Mouse (Mus musculus): ENCODE results near the gene Olfr1002.
"Not testable (repeated sequence)": the region's sequence is repeated elsewhere in the genome, so short reads cannot be mapped to it uniquely, and the experiment has no call there.

DNA sequence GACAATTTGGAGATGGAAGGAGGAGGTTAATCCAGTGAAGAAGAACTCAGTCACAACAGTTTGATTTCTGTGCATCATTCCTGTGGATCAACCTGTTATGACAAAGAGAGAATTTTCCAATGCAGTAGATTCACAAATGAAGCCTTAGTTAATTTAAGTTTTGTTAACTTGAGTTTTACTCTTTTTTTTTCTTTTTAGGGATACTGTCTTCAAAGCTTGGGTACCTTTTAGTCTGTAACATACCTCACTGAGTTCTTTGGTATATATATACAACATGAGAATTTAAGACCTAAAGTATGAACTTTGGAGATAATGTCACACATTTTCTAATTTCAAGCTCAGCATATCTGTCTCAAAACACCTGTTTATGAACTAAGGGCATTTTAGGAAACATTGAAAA lies 13.9 kb upstream of the Olfr1002 start, which contains the start of gene Olfr154:
- not testable (repeated sequence) for TF ChIP-seq MAFK (IDR thresholded peaks at IDR 0.05; ENCODE audit: borderline replicate concordance, low read depth, low read length); MAZ (IDR thresholded peaks at IDR 0.05; ENCODE audit: low read depth, low read length); ZMIZ1 (IDR thresholded peaks at IDR 0.05; ENCODE audit: low read depth, low read length); CTCF (IDR thresholded peaks at IDR 0.05 in 2 of 3, conservative IDR thresholded peaks at IDR 0.05 in 1 of 3; ENCODE audit: control insufficient read depth in 1 of 3, insufficient read depth in 1 of 3, low read depth in 2 of 3, low read length in 3 of 3, poor library complexity in 1 of 3, severe bottlenecking in 1 of 3); RAD21 (IDR thresholded peaks at IDR 0.05; ENCODE audit: low read depth, low read length); EP300 (IDR thresholded peaks at IDR 0.05; ENCODE audit: low read depth in 1 of 2, low read length in 2 of 2); TCF12 (IDR thresholded peaks at IDR 0.05; ENCODE audit: low read depth, low read length); POLR2A (IDR thresholded peaks at IDR 0.05; ENCODE audit: control insufficient read depth in 1 of 2, insufficient read depth in 1 of 2, low read depth in 1 of 2, low read length in 2 of 2, poor library complexity in 1 of 2); KAT2A (conservative IDR thresholded peaks at IDR 0.05; ENCODE audit: low read depth, low read length); JUND (IDR thresholded peaks at IDR 0.05; ENCODE audit: low read depth, low read length); E2F4 (IDR thresholded peaks at IDR 0.05; ENCODE audit: borderline replicate concordance, low read depth, low read length)
